In the genomic region with DNA sequence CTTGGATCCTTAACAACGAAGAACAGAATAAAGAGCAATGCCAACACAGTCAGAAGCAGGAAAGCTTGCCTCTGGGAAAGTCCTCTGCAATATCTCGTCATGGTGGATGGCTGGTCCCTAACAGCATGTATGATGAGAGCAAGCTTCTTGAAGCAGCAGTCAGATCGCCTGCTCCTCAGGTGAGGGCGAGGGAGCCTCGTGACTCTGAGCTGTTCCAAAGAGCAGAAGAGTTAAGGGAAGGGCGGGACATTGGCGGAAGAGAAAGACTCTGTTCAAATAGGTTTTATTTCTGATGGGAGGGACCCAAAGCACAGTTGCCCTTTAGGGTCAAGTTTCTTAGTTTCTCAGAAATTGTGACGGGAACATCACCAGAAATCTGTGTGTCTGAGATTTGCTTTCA, we compare ENCODE assay signal across 39 mouse cellular contexts. TPM values are rescaled to one million over a fixed set of nuclear protein-coding genes. Genes with fewer than 3 reads are reported as not detected.
"Had no signal": no experiment of that assay in that cellular context is flagged by ENCODE, and none has a peak within 500 bp of the region (broad histone marks: within the 10 kb centered on the region; RNA-seq: fewer than 3 reads in every experiment).

No protein-coding gene starts in this region.

- H3K36me3 ChIP-seq: heart, embryonic 10.5 days; heart, embryonic 12.5 days; hindbrain, embryonic 10.5 days; hindbrain, embryonic 12.5 days; limb, embryonic 10.5 days; limb, embryonic 12.5 days; liver, embryonic 13.5 days; liver, embryonic 15.5 days had no signal

- H3K4me2 ChIP-seq: heart, embryonic 12.5 days; hindbrain, embryonic 12.5 days; hindbrain, embryonic 14.5 days; limb, embryonic 12.5 days; liver, embryonic 11.5 days; liver, embryonic 13.5 days; liver, embryonic 15.5 days had no signal

- DNase-seq: gastrocnemius, adult 2 months; gastrocnemius, postnatal 10 days; gastrocnemius, postnatal 36 days; heart, adult 11 months; heart, adult 2 months; heart, postnatal 10 days; heart, postnatal 4 days; kidney, adult 11 months; kidney, adult 2 months; kidney, adult 9 months; kidney, postnatal 14 days; kidney, postnatal 36 days; liver; liver, embryonic 13.5 days; liver, postnatal 0 days had no signal

- H3K4me3 ChIP-seq: gastrocnemius, adult 2 months; heart, adult 2 months; heart, embryonic 10.5 days; heart, embryonic 12.5 days; hindbrain, embryonic 10.5 days; hindbrain, embryonic 12.5 days; layer of hippocampus, adult 2 months; left cerebral cortex, adult 2 months; limb, embryonic 10.5 days; limb, embryonic 12.5 days; liver, embryonic 13.5 days; liver, embryonic 15.5 days had no signal

- ATAC-seq: hindbrain, embryonic 16.5 days; inflammation-experienced regulatory T-cells, adult 6 months; liver, postnatal 0 days had no signal

- H3K27me3 ChIP-seq: heart, embryonic 12.5 days; hindbrain, embryonic 12.5 days; limb, embryonic 12.5 days; liver, embryonic 13.5 days; liver, embryonic 15.5 days had no signal

- H3K4me1 ChIP-seq: heart, embryonic 10.5 days; heart, embryonic 12.5 days; hindbrain, embryonic 10.5 days; hindbrain, embryonic 12.5 days; limb, embryonic 10.5 days; limb, embryonic 12.5 days; liver, embryonic 13.5 days; liver, embryonic 15.5 days had no signal

- H3K9me3 ChIP-seq: heart, embryonic 10.5 days; heart, embryonic 12.5 days; hindbrain, embryonic 10.5 days; hindbrain, embryonic 12.5 days; limb, embryonic 10.5 days; limb, embryonic 12.5 days; liver, embryonic 13.5 days; liver, embryonic 15.5 days had no signal

- H3K27ac ChIP-seq: gastrocnemius, adult 2 months; heart, adult 2 months; heart, embryonic 10.5 days; hindbrain, embryonic 10.5 days; hindbrain, embryonic 12.5 days; hindbrain, embryonic 14.5 days; kidney, postnatal 0 days; layer of hippocampus, adult 2 months; left cerebral cortex, adult 2 months; limb, embryonic 10.5 days; limb, embryonic 12.5 days; liver, embryonic 13.5 days; liver, embryonic 15.5 days had no signal

- H3K9ac ChIP-seq: heart, embryonic 12.5 days; hindbrain, embryonic 12.5 days; hindbrain, embryonic 14.5 days; limb, embryonic 12.5 days; liver, embryonic 13.5 days; liver, embryonic 15.5 days; liver, postnatal 0 days had no signal

RNA-seq across cellular contexts. Expression of gene St6galnac1, which starts 25.6 kb away (rescaled TPM):
- total RNA-seq: gastrocnemius, adult 2 months; gastrocnemius, postnatal 10 days; gastrocnemius, postnatal 36 days; heart, adult 2 months; heart, postnatal 10 days; heart, postnatal 25 days; heart, postnatal 4 days; layer of hippocampus, adult 2 months; layer of hippocampus, postnatal 10 days; layer of hippocampus, postnatal 25 days; left cerebral cortex, adult 2 months; left cerebral cortex, postnatal 14 days; left cerebral cortex, postnatal 36 days had no signal
- polyA plus RNA-seq: frontal cortex, adult 2 months; gonadal fat pad, adult 2 months; heart, adult 2 months; heart, embryonic 10.5 days; heart, embryonic 12.5 days; heart, embryonic 14.5 days; heart, embryonic 16.5 days; hindbrain, embryonic 10.5 days; hindbrain, embryonic 12.5 days; hindbrain, embryonic 14.5 days; hindbrain, embryonic 16.5 days; kidney, postnatal 0 days; limb, embryonic 10.5 days; limb, embryonic 12.5 days; limb, embryonic 14.5 days; liver, embryonic 11.5 days; liver, embryonic 13.5 days; liver, embryonic 15.5 days; liver, postnatal 0 days had no signal
